In genomic region chr9:68016255-68016954, GRCm38 (mm10) we compare ENCODE assay signal across 8 mouse cellular contexts.
DNase-seq lines count a peak whose midpoint lies in the region; ATAC-seq and TF ChIP-seq lines count a peak whose summit lies in the region.

No protein-coding gene starts in this region.

- no peaks in the 10 kb centered on the region for H3K9me3 ChIP-seq in kidney, embryonic 14.5 days (ENCODE audit: control insufficient read depth, low read length)
- H3K9me3 ChIP-seq in liver, embryonic 14.5 days (ENCODE audit: control insufficient read depth, low read length), result no peaks in the 10 kb centered on the region

- ATAC-seq in kidney, embryonic 14.5 days (ENCODE audit: low FRiP score, low TSS enrichment), result peak; percentile 64; the same call in 1 of the 2 replicates
- no peak for ATAC-seq in liver, embryonic 14.5 days (ENCODE audit: insufficient read depth)

- TF ChIP-seq EP300 in liver, embryonic 14.5 days (IDR thresholded peaks at IDR 0.05; ENCODE audit: low read depth), result no peak

- no peaks in the 10 kb centered on the region for H3K36me3 ChIP-seq in thymus, adult 2 months (ENCODE audit: control insufficient read depth, insufficient read depth, low read length)
- no peaks in the 10 kb centered on the region for H3K36me3 ChIP-seq in kidney, embryonic 14.5 days (ENCODE audit: control insufficient read depth, insufficient read depth, low read length)
- H3K36me3 ChIP-seq in liver, embryonic 14.5 days (replicated peaks; ENCODE audit: control insufficient read depth, insufficient read depth, low read depth), result no peaks in the 10 kb centered on the region

- H3K4me3 ChIP-seq in thymus, adult 2 months (ENCODE audit: control insufficient read depth, insufficient read depth, low read length), result no peak overlapping the region
- H3K4me3 ChIP-seq in kidney, embryonic 14.5 days (ENCODE audit: low read length), result no peak overlapping the region
- no peak overlapping the region for H3K4me3 ChIP-seq in liver, embryonic 14.5 days (ENCODE audit: insufficient read depth in 1 of 2, low read depth in 2 of 2, low read length in 2 of 2)

- H3K4me1 ChIP-seq in thymus, adult 2 months (replicated peaks; ENCODE audit: control insufficient read depth, insufficient read depth, low read length), result no peaks in the 10 kb centered on the region
- H3K4me1 ChIP-seq in kidney, embryonic 14.5 days (ENCODE audit: control insufficient read depth, insufficient read depth, low read length), result peaks cover 3% of the 10 kb centered on the region; the same call in 1 of the 2 replicates
- H3K4me1 ChIP-seq in liver, embryonic 14.5 days (replicated peaks; ENCODE audit: control insufficient read depth in 2 of 2, insufficient read depth in 2 of 2, low read length in 1 of 2), result no peaks in the 10 kb centered on the region

- H3K4me2 ChIP-seq in kidney, embryonic 14.5 days (replicated peaks; ENCODE audit: low read depth, low read length), result no peak overlapping the region
- no peak overlapping the region for H3K4me2 ChIP-seq in liver, embryonic 14.5 days (ENCODE audit: low read depth)

- intact Hi-C loops in gastrocnemius, postnatal 14 days (cut with DNase I; ENCODE audit: low total_unique reads), result loop anchor here (10.0 kb wide), 1 partner anchor 698 kb away; no protein-coding TSS in a partner anchor

- peak; percentile 2 for DNase-seq in thymus, adult 2 months
- no peak for DNase-seq in thymus, postnatal 0 days (ENCODE audit: low spot score)
- peak; percentile 84 for DNase-seq in embryo, embryonic 10 days (ENCODE audit: low spot score)
- DNase-seq in gastrocnemius, postnatal 14 days, result peak; percentile 51
- no peak for DNase-seq in liver, embryonic 14.5 days (ENCODE audit: low read depth in 3 of 3, low spot score in 3 of 3)
- peak; percentile 45 for DNase-seq in ovary, postnatal 14 days (ENCODE audit: low spot score)
- DNase-seq in spleen, adult 18-20 months, result no peak

- 46% methylated on average over 5 of the region's 5 CpGs for whole genome bisulfite sequencing in thymus, adult 2 months
- WGBS in kidney, embryonic 14.5 days, result 42% methylated on average over 5 of the region's 5 CpGs
- whole genome bisulfite sequencing in liver, embryonic 14.5 days (ENCODE audit: insufficient replicate concordance), result 41% methylated on average over 5 of the region's 5 CpGs

- H3K9ac ChIP-seq in kidney, embryonic 14.5 days (ENCODE audit: low read depth, low read length), result no peak overlapping the region
- no peak overlapping the region for H3K9ac ChIP-seq in liver, embryonic 14.5 days (replicated peaks)

- TF ChIP-seq CTCF in thymus, adult 2 months (IDR thresholded peaks at IDR 0.05; ENCODE audit: borderline replicate concordance, control insufficient read depth, extremely low read depth, insufficient read depth, low read length, poor library complexity), result no peak
- peak; percentile 31; the same call in 1 of the 2 replicates for TF ChIP-seq CTCF in liver, embryonic 14.5 days (IDR thresholded peaks at IDR 0.05; ENCODE audit: low read depth)

- no peak overlapping the region for H3K27ac ChIP-seq in thymus, adult 2 months (ENCODE audit: control insufficient read depth, insufficient read depth, low read length)
- H3K27ac ChIP-seq in kidney, embryonic 14.5 days (ENCODE audit: low read depth, low read length), result no peak overlapping the region
- no peak overlapping the region for H3K27ac ChIP-seq in liver, embryonic 14.5 days

- H3K27me3 ChIP-seq in thymus, adult 2 months (ENCODE audit: control insufficient read depth, insufficient read depth, low read length), result no peaks in the 10 kb centered on the region
- 0 out of 2 replicates have a peak, but pooled peaks cover 3% of the 10 kb centered on the region for H3K27me3 ChIP-seq in kidney, embryonic 14.5 days (ENCODE audit: control insufficient read depth, insufficient read depth, low read length)
- no peaks in the 10 kb centered on the region for H3K27me3 ChIP-seq in liver, embryonic 14.5 days (ENCODE audit: control insufficient read depth, insufficient read depth, low read length)

- TF ChIP-seq POLR2A in thymus, adult 2 months (IDR thresholded peaks at IDR 0.05; ENCODE audit: control insufficient read depth, extremely low read depth, insufficient read depth, low read length, poor library complexity), result no peak

Comparison
In these comparisons a context has a peak if more than half of its experiments do, and no peak if none do; other contexts are left out.
1. DNase-seq: peak in thymus, adult 2 months (single experiment), embryo, embryonic 10 days (single experiment), gastrocnemius, postnatal 14 days (single experiment) and ovary, postnatal 14 days (single experiment); none in thymus, postnatal 0 days (single experiment), liver, embryonic 14.5 days (0 of 3) and spleen, adult 18-20 months (0 of 2).